Mouse (Mus musculus) cerebellum, adult 18-20 months (tissue): Measurements from ENCODE around the gene Kctd21.
A peak's percentile ranks its signal among the peaks of the same experiment; 100 is the strongest.

Experiments used
- DNase-seq, 2 experiments: peaks; one replicate each; pipeline ENCODE4 v3.0.0; 2021

Gene Kctd21

DNA sequence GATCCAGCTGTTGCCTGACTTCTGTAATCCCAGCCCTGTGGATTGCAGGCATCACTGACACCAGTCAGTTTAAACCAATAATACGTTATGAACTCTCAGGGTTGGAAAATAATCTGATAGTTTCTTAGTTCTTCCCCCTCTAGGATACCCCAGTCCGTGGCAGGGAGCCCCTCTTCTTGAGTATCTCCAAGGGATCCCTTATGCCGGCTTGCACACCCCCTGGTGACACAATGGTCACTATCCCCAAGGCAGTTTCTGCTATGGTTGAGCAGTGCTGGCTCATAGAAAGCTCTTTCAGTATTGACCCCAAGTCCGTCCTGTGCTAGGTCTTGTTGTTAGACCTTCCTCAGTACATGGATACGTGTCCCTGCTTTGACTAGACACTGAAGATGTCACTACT, 16.7 kb downstream of the Kctd21 start:
- no peak for DNase-seq

DNA sequence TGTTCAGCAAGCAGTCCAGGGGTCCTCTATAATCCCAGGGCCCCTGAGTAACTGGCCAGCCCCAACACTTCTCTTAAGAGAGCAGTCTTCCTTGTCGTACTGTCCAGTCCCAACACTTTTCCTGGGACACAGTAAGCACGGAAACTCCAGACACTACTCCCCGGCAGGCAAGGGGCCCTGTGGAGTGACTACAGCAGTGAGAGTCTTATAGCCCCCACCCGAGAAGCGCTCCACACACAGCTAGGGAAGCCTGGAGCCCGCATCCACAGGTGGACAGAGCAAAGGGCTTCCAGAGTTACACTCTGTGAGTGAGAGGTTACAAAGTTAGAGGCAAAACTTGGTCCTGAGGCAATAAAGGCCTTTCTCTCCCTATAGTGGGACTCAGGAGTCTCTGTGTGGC, 17.3 kb downstream of the Kctd21 start:
- DNase-seq: no peak

DNA sequence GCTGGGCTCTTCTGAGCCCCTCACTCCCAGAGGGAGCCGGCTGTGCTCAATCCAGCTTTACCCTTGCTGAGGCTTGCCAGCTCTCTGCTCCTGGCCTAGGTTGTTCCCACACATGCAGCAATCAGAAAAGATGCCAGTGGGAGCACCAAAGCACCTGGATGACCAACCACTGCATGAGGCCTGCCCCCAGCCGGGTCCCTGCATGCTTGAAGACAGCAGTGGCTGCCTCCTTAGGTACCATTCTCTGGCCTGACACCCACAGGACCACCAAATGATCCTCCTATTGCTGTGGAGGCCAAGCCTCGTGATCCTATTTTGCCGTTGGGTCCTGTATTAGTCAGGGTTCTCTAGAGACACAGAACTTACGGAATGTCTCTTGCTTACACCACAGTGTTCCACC, 18.8 kb downstream of the Kctd21 start:
- DNase-seq: no peak

DNA sequence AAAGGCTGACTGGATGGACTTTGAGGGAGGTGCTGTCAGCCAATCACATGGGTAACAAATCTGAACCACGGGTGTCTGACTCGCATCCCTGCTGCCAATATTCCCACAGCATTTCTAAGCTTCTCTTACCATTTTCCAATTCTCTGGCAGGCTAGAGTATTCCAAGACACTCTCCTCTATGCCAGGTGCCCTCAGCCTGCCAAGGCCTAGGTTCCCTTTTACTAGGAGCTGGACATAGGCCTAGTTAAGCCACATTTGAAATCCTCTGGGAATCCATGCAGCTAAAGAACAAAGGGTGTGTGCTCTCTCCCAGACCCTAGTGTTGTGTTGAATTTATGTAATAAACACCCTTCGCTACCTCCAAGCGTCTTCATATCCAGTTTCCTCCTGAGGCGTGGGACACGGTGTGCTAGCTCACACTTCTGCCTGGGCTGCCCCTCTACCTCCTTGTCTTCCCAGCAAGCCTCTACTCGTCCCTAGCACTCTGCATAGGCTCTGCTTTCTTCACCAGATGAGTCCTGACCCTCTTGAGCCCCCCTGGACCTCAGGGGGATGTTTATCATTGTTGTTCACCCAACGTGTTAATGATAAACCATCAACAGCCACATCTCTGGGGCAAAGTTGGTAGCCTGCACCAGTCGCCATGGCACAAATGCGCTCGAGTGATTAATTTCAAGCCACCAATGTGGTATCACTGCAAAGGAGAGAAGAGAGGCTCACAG, 19.8 kb downstream of the Kctd21 start:
- no peak for DNase-seq

DNA sequence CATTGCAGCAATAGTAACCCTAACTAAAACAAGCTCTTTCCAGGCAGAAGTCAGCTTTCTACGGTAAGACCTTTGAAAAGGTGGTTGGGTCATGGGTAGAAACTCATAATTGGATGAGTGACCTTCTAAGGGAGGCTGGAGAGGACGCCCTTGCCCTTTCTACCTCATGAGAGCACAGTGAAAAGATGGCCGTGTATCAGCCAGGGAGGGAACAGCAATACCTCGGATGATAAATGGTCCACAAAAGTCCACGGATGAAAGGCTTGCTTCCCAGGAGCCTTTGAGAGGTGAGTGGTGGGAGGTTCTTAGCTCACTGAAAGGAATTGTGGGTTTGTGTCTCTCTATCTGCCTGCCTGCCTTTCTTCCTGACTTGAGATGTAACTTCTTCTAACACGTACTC, 21.2 kb downstream of the Kctd21 start:
- no peak for DNase-seq

DNA sequence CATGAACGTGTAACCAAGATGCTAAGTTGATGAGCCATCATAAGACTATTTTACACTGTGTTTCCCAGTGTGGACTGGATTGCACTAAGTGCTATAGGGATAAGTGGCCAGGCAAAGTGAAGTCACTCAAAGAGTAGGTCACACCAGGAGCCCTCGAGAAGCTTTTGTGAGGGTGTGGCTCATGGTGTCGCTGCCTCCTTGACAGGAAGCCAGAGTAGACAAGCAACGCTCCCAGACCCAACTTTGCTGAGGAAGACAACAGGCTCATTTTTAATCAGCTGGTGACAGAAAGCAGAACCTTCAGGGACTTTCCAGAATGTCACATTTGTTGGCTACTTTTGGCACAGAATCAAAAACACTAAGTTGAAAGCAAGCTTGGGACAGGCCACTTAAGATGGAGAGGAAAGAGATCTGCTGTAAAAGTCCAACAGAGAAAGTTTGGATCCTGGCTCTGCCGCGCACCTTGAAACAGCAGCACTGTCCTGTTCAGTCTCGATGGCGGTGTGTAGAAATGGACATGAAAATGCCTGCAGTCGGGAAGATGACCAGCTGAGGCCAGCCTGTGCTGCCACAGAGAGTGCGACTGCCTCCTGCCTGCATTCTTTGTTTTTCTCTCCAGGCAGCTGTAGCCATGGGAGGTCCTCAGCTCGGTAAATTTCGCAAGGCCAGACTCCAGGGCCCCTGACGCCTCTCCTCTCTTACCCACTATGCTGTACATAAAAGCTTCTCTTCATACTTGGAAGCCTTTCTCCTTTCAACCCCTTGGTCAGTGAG, 23.1 kb downstream of the Kctd21 start:
- no peak for DNase-seq

DNA sequence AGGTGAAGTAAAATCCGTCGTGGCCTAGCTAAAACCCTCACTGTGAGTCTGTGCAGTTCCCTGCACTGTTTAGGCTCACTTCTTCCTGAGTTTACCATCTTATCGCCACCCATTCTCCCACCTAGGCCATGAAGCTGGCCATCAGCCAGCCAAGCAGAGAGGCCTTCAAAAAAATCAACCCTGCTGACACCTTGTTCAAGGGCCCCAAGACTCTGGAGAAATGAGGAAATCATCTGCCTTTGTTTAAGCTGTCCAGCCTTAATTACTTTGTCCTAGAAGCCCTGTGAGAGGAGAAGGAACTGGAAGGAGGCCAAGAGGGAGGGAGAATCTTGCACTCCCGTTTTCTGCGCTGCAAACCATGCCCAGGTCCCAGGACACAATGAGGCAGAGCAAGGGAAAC, 24.1 kb downstream of the Kctd21 start:
- DNase-seq: no peak

DNA sequence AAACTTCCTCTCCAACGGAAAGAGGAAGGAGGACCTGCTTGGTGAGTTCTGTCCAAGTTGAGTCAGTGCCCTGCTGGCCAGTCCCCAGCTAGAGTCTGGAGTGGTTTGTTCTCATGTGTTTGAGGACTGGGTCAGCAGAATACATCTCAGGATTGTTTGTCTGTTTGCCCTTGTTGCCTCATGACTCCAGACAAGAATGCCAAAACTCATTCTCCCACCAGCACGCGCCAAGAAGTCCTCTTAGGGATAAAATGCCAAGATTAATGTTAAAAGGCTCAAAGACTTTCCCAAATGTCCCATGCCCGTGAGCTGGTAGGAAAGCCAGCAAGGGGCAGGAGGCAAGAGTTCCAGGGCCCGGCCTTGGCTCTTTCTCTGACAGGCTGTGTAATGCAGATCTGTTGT, 24.7 kb downstream of the Kctd21 start:
- DNase-seq: no peak

DNA sequence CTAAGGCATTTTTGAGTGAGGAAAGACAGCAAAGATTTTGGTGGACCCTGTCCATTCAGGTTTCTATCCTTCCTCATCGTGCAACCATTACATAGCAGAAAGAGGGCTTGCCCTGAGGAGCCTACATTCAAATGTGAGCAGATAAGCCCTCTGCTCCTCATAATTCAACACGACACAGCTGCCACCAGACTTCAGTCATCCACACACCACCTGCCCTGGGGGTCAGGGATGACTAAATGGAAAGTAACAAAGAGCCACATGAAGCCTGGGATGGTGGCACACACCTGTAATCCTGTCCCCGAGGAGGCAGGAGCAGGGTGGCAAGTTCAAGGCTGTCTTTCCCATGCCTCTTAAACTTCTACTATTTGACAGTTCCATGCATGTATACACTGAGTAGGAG, 25.7 kb downstream of the Kctd21 start:
- DNase-seq: no peak

DNA sequence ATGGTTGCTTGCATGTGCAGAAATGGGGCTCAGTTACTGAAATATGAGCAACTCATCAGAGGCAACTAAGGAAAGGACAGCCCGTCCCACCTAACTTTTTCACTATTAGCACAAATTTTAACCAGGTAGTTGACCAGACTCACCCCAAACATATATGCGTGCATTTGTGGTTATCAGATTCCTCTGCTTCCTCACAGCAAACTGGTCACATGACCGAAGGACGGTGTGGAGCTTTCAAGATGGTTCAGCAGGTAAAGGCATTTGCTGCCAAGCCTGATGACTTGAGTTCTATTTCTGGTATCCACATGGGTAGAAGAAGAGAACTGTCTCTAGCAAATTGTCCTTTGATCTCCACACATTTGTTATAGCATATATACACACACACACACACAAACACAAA, 26.2 kb downstream of the Kctd21 start:
- no peak for DNase-seq

DNA sequence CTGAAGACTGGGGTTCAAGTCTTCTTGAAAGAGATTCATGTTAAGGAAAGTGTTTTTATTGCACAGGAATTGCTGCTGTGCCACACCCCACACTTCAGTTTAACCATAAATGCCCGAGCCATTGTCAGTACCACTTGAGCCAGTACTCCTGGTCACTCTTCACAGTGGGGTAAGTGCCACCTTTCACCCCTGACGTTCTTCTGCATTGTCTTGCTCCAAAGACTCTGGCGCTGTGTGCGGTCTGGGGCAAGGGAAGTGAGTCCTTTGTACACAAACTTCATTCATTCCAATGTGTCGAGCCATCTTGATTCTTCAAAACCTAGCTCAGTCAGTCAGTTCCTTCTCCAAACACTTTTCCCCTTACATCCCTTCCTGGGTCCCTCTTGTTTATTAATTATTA, 28.0 kb downstream of the Kctd21 start:
- no peak for DNase-seq

DNA sequence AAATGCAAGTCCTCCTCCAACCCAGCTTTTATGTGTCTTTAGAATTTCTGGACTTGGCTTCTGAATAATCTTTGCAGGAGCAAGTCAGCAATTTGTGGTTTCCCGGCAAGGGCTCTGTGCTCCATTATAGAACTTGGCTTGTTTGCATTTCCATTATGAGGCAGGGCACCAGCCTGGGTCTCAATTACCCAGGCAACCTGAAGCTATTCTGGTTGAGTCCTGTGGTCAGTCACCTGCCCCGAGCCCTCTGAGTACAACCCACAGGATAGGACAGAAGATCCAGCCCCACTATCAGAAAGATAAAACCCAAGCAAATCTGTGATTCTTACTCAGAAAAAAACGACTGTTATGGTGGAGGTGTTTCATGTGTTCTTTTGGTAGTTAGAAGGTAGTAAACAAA, 28.8 kb downstream of the Kctd21 start:
- DNase-seq: no peak

DNA sequence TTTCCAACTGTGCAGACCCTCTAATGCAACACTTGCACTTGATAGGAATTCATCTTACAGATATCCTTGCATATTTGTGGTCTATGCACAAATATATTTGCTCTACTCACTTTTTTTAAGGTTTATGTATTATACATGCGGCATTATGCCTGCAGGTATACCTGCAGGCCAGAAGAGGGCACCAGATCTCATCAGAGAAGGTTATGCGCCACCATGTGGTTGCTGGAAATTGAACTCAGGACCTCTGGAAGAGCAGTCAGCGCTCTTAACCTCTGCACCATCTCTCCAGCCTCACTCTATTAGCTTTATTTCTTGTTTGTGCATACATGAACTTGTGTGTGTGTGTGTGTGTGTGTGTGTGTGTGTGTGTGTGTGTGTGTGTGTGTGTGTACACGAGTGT, 29.3 kb downstream of the Kctd21 start:
- DNase-seq: no peak

DNA sequence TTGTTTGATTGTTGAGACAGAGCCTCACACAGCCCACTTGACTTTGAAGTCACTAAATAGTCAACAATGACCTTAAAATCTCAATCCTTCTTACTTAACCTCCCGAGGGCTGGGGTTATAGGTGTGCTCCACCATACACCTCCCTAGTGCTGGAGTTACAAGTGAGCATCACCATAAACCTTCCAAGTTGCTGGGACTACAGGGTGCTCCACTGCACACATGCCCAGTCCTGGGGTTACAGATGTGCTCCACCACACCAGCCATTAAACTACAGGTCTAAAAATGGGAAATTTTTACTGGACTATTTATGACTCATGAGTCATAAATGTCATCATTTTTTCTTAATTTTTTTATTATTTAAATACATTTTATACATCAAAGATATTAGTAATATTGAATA, 33.8 kb downstream of the Kctd21 start:
- no peak for DNase-seq

DNA sequence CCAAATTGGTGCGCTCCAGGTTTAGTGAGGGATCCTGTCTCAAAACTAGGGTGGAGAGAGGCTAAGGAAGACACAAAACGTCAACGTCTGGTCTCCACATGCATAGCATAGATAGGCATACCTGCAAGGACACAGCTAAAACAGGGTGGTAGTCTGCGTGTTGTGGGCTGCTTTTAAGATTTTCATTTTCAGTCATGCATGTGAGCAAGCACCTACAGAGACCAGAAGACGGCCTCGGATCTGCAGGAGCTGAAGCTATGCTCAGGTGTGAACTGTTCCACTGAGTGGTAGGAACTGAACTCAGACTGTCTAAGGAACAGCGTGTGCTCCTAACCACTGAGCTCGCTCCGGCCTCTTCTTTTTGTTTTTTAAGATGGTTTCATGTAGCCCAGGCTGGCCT, 43.0 kb downstream of the Kctd21 start:
- no peak for DNase-seq

DNA sequence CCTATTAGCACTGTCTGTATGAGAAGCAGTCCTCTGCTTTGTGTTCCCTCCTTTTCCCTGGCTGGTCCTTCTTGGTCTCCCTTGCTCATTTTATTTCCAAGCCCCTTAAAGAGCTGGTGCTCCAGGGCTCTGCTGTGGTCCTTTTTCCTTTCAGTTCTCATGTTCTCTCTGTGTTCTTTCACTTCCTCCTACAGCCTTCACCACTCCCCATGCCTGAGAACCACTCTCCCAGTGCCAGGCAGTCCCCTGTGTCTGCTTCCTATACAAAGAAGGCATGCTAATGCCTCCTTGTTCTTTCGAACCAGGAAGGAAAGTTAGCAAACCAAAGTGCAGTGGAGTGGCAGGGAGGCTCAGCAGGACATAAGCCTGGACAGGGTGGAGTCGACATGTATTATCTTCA, 43.8 kb downstream of the Kctd21 start:
- no peak for DNase-seq

DNA sequence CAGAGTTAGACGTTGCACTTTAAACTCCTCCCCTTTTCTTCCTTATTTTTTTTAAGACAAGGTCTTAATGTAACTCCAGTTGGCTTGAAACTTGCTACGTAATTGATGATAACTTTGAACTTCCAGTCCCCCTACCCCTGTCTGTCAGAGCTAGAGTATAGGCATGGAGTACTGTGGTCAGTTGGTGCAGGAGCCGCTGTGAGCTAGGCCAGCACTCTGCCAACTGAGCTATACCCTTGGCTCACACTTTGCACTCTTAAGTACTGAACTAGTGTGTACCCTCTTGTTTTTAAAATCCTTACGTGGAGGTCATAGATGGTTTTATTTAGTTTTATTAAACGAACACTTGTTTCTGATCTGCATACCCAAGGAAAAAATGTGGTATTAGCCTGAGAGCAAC, 47.2 kb downstream of the Kctd21 start:
- DNase-seq: no peak

DNA sequence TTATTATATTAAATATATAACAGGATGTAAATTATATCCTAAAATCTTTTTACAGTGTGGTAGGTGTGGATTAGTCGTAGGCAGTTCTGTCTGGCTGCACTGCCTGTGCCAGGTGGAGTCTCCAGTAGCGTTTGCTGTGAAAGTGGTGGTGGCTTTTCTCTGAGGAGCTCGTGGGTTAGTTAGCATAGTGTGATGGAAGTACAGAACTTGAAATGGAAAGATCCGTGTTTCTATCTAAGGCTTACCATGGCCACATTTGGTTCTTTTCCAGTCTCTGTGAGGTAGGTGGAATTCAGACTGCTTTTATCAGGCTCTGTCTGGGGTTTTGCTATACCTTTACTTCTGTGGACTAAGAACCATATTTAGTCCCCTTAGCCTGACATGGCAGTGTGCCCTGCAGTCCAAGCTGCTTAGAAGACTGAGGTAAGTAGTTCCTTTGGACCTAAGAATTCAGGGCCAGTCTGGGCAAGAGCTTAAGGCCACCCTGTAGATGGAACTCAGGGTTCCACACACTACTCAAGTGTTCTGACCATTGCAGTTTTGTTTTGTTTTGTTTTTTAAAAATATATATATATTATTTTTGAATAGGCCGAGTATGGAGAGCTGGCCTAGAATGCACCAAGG, 48.5 kb downstream of the Kctd21 start:
- DNase-seq: no peak

DNA sequence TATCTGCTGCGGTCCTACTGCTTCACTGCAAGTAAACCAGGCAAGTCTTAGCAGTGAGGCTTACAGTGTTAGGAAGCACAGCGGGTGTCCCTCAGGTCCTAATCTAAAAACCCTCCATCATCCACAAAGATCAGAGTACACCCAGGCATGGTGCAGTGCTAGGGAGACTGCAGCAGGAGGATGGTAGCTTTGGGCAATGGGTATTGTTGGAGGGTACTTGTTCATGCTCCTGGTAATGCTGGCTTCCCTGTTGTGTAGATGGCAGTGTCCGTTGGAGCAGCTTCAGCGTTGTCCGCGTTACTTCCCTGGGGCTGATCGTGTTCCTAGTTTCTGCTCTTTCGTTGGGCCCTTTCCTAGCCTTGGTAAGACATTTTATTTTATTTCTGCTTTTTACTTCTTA, 50.5 kb downstream of the Kctd21 start:
- DNase-seq: no peak

DNA sequence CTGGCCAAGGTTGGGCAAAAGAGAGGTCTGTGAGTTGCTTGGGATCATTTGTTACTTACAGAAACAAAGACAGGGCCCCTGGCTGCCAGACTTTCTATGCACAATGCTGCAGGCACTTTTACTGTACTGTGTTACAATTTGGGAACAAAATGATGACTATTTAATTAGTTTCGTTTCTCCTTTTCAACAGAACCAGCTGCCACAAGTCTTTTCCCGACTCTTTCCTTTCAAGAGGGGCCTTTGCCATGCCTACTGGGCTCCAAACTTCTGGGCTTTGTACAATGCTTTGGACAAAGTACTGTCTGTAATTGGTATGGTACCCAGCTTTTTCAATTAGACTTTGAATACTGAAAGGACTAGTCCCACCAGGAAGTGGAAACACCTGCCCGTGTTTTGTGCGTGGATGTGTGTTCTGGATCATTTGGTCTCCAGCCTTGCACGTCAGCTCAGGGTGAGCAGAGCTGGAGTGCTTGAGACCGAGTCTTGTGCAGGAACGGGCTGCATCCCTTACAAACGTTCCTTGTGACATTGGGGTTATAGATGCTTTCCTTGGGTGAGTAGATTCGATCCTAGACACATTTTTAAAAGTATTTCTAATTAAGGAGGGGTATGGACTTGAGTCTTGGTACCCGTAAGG, 51.5 kb downstream of the Kctd21 start:
- DNase-seq: no peak

DNA sequence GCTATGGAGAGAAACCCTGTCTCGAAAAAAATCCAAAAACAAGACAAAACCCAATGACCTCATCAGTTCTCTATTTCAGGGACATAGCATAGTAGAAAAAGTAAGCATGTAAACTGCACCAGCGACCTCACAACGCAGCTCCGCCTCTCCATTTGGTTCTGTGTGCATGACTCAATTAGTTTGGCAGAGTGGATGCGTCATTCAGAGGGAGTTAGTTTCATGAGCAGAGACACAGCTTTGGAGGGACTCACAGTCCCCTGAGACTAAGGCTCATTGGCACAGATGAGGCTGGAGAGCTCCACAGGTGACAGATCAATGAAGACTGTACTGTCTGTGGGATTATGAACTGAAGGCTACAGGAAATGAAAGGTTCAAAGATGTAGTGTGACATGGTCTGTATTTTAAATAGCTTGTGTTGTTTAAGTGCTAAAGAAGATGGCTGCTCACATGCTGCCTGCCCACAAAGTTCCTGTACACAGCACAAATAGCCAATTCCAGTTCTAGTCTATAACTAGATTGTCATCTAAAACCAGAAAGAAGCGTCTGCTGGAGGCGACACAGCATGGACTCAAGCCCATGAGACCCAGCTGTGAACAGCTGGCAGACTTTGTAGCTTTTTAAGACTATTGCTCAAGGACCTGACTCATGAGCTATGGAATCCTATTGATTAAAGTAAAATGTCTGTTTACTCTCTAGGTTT, 54.1 kb downstream of the Kctd21 start:
- no peak for DNase-seq

DNA sequence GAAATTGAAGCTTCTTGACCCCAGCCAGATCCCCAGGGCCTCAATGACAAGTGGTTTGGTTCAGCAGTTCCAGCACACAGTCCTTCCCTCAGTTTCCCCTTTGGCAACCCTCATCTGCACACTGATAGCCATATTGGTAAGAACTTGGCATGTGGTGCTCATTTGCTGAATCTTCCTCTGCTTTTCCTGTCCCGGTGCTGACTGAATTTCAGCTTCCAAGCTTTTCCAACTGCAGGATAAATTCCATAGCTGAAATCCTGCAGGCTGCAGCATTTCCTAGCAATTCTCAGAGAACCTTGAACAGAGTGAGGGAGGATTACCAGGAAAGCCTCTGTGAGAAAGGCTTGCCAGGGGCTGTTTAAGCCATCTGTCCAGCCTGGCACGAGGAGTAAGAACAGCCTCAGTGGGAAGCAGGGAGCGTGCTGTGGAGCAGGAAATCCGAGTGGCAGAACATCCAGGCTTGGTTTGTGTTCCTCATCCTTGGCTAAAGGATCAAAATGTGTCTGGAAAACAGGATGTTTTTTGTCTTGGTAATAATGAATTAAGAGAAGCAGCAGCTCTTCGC, 54.8 kb downstream of the Kctd21 start:
- peak; percentile 94 to 97 for DNase-seq
